Comparison of ENCODE assay signal across 17 mouse cellular contexts in the genomic region with DNA sequence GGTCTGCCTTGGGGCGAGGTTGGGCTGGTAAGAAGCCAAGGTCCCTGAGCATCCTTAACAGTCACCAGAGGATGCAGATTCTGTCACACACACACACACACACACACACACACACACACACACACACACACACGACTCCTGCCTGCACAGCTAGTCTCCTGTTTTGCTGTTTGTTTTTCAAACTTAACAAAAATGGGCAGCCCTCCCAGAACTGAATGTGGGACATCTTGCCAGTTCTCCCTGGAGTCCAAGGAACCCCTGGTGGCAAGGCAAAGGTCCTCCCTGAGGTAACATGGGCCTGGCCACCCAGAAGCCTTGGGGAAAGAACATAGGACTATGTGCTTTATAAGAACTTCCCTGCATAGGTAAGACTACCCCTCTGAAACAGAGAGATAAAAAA. TPM values are rescaled to one million over a fixed set of nuclear protein-coding genes. Genes with fewer than 3 reads are reported as not detected.
A peak's percentile ranks its signal among the peaks of the same experiment; 100 is the strongest.
DNase-seq lines count a peak whose midpoint lies in the region; ATAC-seq and TF ChIP-seq lines count a peak whose summit lies in the region.
"Had no signal": no experiment of that assay in that cellular context is flagged by ENCODE, and none has a peak within 500 bp of the region (broad histone marks: within the 10 kb centered on the region; RNA-seq: fewer than 3 reads in every experiment).

No protein-coding gene starts in this region.

- peaks cover 9% of the 10 kb centered on the region; the same call in 1 of the 2 replicates for H3K4me1 ChIP-seq in forebrain, embryonic 13.5 days
- peaks cover 12% of the 10 kb centered on the region; the same call in 1 of the 2 replicates for H3K4me1 ChIP-seq in forebrain, embryonic 16.5 days (replicated peaks; ENCODE audit: control insufficient read depth, insufficient read depth, low read length)
- peaks cover under 1% of the 10 kb centered on the region; the same call in 1 of the 2 replicates for H3K4me1 ChIP-seq in lung, postnatal 0 days (ENCODE audit: insufficient read depth, low read depth, low read length)
- H3K4me1 ChIP-seq in lung, adult 2 months (ENCODE audit: control insufficient read depth, insufficient read depth, low read length) = no peaks in the 10 kb centered on the region
- peaks cover 34% of the 10 kb centered on the region for H3K4me1 ChIP-seq in limb, embryonic 12.5 days (replicated peaks)

- peak; percentile 63 for DNase-seq in kidney, adult 9 months
- no peak for DNase-seq in kidney, adult 18-20 months
- peak; percentile 52 for DNase-seq in lung, postnatal 0 days (ENCODE audit: low spot score)
- DNase-seq in lung, adult 2 months = no peak
- DNase-seq: cerebellum, postnatal 14 days; spleen, adult 18-20 months; thymus, postnatal 14 days had no signal

- no peak for ATAC-seq in forebrain, embryonic 13.5 days
- ATAC-seq in forebrain, embryonic 16.5 days = no peak
- ATAC-seq in lung, postnatal 0 days = 0 out of 2 replicates have a peak, but pooled peaks have one; percentile 16
- no peak for ATAC-seq in limb, embryonic 12.5 days (ENCODE audit: insufficient number of reproducible peaks, insufficient read depth, low FRiP score, low TSS enrichment, low read depth)
- no peak for ATAC-seq in activated CD4-positive, CD25-positive, alpha-beta regulatory T cell, adult 4 months
- ATAC-seq: midbrain, embryonic 15.5 days had no signal

- TF ChIP-seq CTCF in lung, postnatal 0 days (IDR thresholded peaks at IDR 0.05) = peak; percentile 32; the same call in 1 of the 2 replicates
- no peak for TF ChIP-seq CTCF in lung, adult 2 months (IDR thresholded peaks at IDR 0.05; ENCODE audit: insufficient read depth, low read length)

- H3K9me3 ChIP-seq in forebrain, embryonic 13.5 days (replicated peaks) = no peaks in the 10 kb centered on the region
- H3K9me3 ChIP-seq in forebrain, embryonic 16.5 days (ENCODE audit: control insufficient read depth, low read length) = no peaks in the 10 kb centered on the region
- H3K9me3 ChIP-seq in lung, postnatal 0 days (ENCODE audit: low read length) = no peaks in the 10 kb centered on the region
- H3K9me3 ChIP-seq in limb, embryonic 12.5 days = no peaks in the 10 kb centered on the region
- H3K9me3 ChIP-seq: forebrain, embryonic 12.5 days; hindbrain, embryonic 12.5 days; megakaryocyte, embryonic 14.5 days; midbrain, embryonic 15.5 days; stomach, embryonic 15.5 days had no signal

- H3K9ac ChIP-seq in forebrain, embryonic 13.5 days = peak overlapping the region; percentile 34; the same call in 1 of the 2 replicates
- H3K9ac ChIP-seq in forebrain, embryonic 16.5 days (replicated peaks; ENCODE audit: low read depth, low read length) = no peak overlapping the region
- H3K9ac ChIP-seq in lung, postnatal 0 days (replicated peaks; ENCODE audit: low read depth) = no peak overlapping the region
- H3K9ac ChIP-seq in limb, embryonic 12.5 days (replicated peaks) = no peak overlapping the region
- H3K9ac ChIP-seq: forebrain, embryonic 12.5 days; hindbrain, embryonic 12.5 days; liver, embryonic 14.5 days; midbrain, embryonic 15.5 days; stomach, embryonic 15.5 days had no signal

- no peak for TF ChIP-seq POLR2A in lung, adult 2 months (IDR thresholded peaks at IDR 0.05; ENCODE audit: borderline replicate concordance, extremely low read depth, low read depth, low read length)

- H3K4me3 ChIP-seq in forebrain, embryonic 13.5 days = no peak overlapping the region
- no peak overlapping the region for H3K4me3 ChIP-seq in forebrain, embryonic 16.5 days (replicated peaks; ENCODE audit: low read length)
- H3K4me3 ChIP-seq in lung, postnatal 0 days (ENCODE audit: low read depth, low read length) = no peak overlapping the region
- H3K4me3 ChIP-seq in lung, adult 2 months (replicated peaks; ENCODE audit: extremely low read depth, low read depth, low read length) = no peak overlapping the region
- H3K4me3 ChIP-seq in limb, embryonic 12.5 days (replicated peaks) = no peak overlapping the region
- H3K4me3 ChIP-seq: forebrain, embryonic 12.5 days; hindbrain, embryonic 12.5 days; megakaryocyte, embryonic 14.5 days; midbrain, embryonic 15.5 days; stomach, embryonic 15.5 days had no signal

- no peak overlapping the region for H3K27ac ChIP-seq in forebrain, embryonic 13.5 days
- H3K27ac ChIP-seq in forebrain, embryonic 16.5 days (ENCODE audit: low read length) = no peak overlapping the region
- no peak overlapping the region for H3K27ac ChIP-seq in lung, postnatal 0 days (ENCODE audit: low read length)
- H3K27ac ChIP-seq in limb, embryonic 12.5 days = peak overlapping the region; percentile 51; the same call in 1 of the 2 replicates
- H3K27ac ChIP-seq: hindbrain, embryonic 12.5 days; liver, embryonic 14.5 days; midbrain, embryonic 15.5 days; stomach, embryonic 15.5 days had no signal

- TF ChIP-seq EP300 in lung, postnatal 0 days (IDR thresholded peaks at IDR 0.05) = no peak

- 47% methylated on average over 2 of the region's 2 CpGs for WGBS in forebrain, embryonic 13.5 days
- WGBS in forebrain, embryonic 16.5 days = 45% methylated on average over 2 of the region's 2 CpGs
- 55% methylated on average over 2 of the region's 2 CpGs for WGBS in lung, postnatal 0 days
- WGBS in lung, adult 2 months = 39% methylated on average over 2 of the region's 2 CpGs
- 65% methylated on average over 2 of the region's 2 CpGs for WGBS in limb, embryonic 12.5 days

- no peaks in the 10 kb centered on the region for H3K36me3 ChIP-seq in forebrain, embryonic 13.5 days (ENCODE audit: poor library complexity, severe bottlenecking)
- no peaks in the 10 kb centered on the region for H3K36me3 ChIP-seq in forebrain, embryonic 16.5 days (ENCODE audit: control insufficient read depth, insufficient read depth)
- H3K36me3 ChIP-seq in lung, postnatal 0 days (ENCODE audit: insufficient read depth, low read length) = no peaks in the 10 kb centered on the region
- no peaks in the 10 kb centered on the region for H3K36me3 ChIP-seq in limb, embryonic 12.5 days
- H3K36me3 ChIP-seq: forebrain, embryonic 12.5 days; hindbrain, embryonic 12.5 days; midbrain, embryonic 15.5 days; stomach, embryonic 15.5 days had no signal

- H3K4me2 ChIP-seq in forebrain, embryonic 13.5 days = no peak overlapping the region
- no peak overlapping the region for H3K4me2 ChIP-seq in forebrain, embryonic 16.5 days (ENCODE audit: low read length)
- no peak overlapping the region for H3K4me2 ChIP-seq in lung, postnatal 0 days (replicated peaks; ENCODE audit: low read depth, low read length)
- no peak overlapping the region for H3K4me2 ChIP-seq in limb, embryonic 12.5 days
- H3K4me2 ChIP-seq: forebrain, embryonic 12.5 days; hindbrain, embryonic 12.5 days; midbrain, embryonic 15.5 days; stomach, embryonic 15.5 days had no signal

- 0 out of 2 replicates have a peak, but pooled peaks cover under 1% of the 10 kb centered on the region for H3K27me3 ChIP-seq in forebrain, embryonic 13.5 days
- no peaks in the 10 kb centered on the region for H3K27me3 ChIP-seq in forebrain, embryonic 16.5 days (replicated peaks; ENCODE audit: control insufficient read depth, insufficient read depth, low read length)
- H3K27me3 ChIP-seq in lung, postnatal 0 days (replicated peaks; ENCODE audit: insufficient read depth, low read length) = no peaks in the 10 kb centered on the region
- H3K27me3 ChIP-seq in limb, embryonic 12.5 days = peaks cover 3% of the 10 kb centered on the region; the same call in 1 of the 2 replicates
- H3K27me3 ChIP-seq: hindbrain, embryonic 12.5 days; midbrain, embryonic 15.5 days; stomach, embryonic 15.5 days had no signal

RNA-seq across cellular contexts. Expression of a gene that starts 4.8 kb away (rescaled TPM):
- polyA plus RNA-seq in forebrain, embryonic 13.5 days (2015; fragmentation: Nextera tagmentation; extraction: Ambion mirVana) = 1.2 and 1.6 TPM in 2 replicates
- 7.8 and 12.6 TPM in 2 replicates for polyA plus RNA-seq in forebrain, embryonic 16.5 days (2015; fragmentation: Nextera tagmentation; extraction: Ambion mirVana)
- polyA plus RNA-seq in lung, postnatal 0 days (2015; fragmentation: Nextera tagmentation; extraction: Ambion mirVana) = 9.7 and 10.0 TPM in 2 replicates
- polyA plus RNA-seq in lung, adult 2 months (2012; rRNA removed) = 7.9 and 14.2 TPM in 2 replicates
- polyA plus RNA-seq in limb, embryonic 12.5 days (2016; fragmentation: Nextera tagmentation; extraction: Ambion mirVana) = 12.6 and 14.8 TPM in 2 replicates
- polyA plus RNA-seq in activated CD4-positive, CD25-positive, alpha-beta regulatory T cell, adult 4 months (2017; shearing (Covaris generic)) = not detected

RNA-seq across cellular contexts. Expression of a gene that starts 37.0 kb away (rescaled TPM):
- 122 and 129 TPM in 2 replicates for polyA plus RNA-seq in forebrain, embryonic 13.5 days (2015; fragmentation: Nextera tagmentation; extraction: Ambion mirVana)
- polyA plus RNA-seq in forebrain, embryonic 16.5 days (2015; fragmentation: Nextera tagmentation; extraction: Ambion mirVana) = 56.0 and 66.4 TPM in 2 replicates
- 177 and 184 TPM in 2 replicates for polyA plus RNA-seq in lung, postnatal 0 days (2015; fragmentation: Nextera tagmentation; extraction: Ambion mirVana)
- 75.9 and 109 TPM in 2 replicates for polyA plus RNA-seq in lung, adult 2 months (2012; rRNA removed)
- polyA plus RNA-seq in limb, embryonic 12.5 days (2016; fragmentation: Nextera tagmentation; extraction: Ambion mirVana) = 26.7 and 28.1 TPM in 2 replicates
- polyA plus RNA-seq in activated CD4-positive, CD25-positive, alpha-beta regulatory T cell, adult 4 months (2017; shearing (Covaris generic)) = 100 to 1,000 TPM; 174 to 181 TPM

Comparison
In these comparisons a context has a peak if more than half of its experiments do, and no peak if none do; other contexts are left out.
1. DNase-seq: peak in kidney, adult 9 months (single experiment) and lung, postnatal 0 days (single experiment); none in kidney, adult 18-20 months (single experiment) and lung, adult 2 months (single experiment).